Mouse (Mus musculus) small intestine, adult 2 months (tissue): ENCODE data around the gene Herc3.

Source experiments
- CTCF ChIP-seq: fragments of 200-500 bp; IDR thresholded peaks from 2 replicates; pipeline ENCODE4 v1.5.1; 2012; ENCODE audit warnings: low read depth, mild to moderate bottlenecking, control low read depth, inconsistent platforms, low read length, moderate library complexity, mixed read lengths; ENCODE audit not compliant: insufficient replicate concordance, insufficient read length; ENCODE audit errors: extremely low read depth
- POLR2A ChIP-seq: fragments of 200-500 bp; IDR thresholded peaks from 2 replicates; pipeline ENCODE4 v1.6.1; 2012; ENCODE audit warnings: low read depth, mild to moderate bottlenecking, control low read depth, inconsistent platforms, low read length, moderate library complexity

DNA sequence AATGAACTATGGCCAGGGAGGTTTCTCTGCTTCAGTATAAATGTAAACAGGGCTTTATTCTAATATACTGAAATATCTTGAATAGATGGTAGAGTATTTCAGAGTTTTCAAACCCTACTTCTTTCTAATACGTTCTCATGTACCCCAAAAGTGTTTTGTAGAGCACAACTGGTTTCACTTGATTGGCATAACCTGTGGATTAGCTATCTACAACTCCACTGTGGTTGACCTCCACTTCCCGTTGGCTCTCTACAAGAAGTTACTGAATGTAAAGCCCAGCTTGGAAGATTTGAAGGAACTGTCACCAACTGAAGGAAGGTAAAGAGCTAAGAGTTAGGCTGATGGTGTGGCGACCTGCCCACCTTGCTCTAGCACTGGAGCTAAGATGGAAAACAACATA is 58.7 kb downstream of the Herc3 start:
- no peak for TF ChIP-seq CTCF
- no peak for TF ChIP-seq POLR2A
